In genomic region chrX:51017851-51018785, GRCm38 (mm10) we compare ENCODE assay signal across 8 mouse cellular contexts. TPM values are rescaled to one million over a fixed set of nuclear protein-coding genes. Genes with fewer than 3 reads are reported as not detected.
DNase-seq lines count a peak whose midpoint lies in the region; ATAC-seq and TF ChIP-seq lines count a peak whose summit lies in the region.

Rap2c (minus strand) TSS chrX:51018018.

- in situ Hi-C loops in CH12.LX (cut with MboI; ENCODE audit: low pct_ligation_motif_present, low pct_unique_long_range_greater_than_20kb, low sequenced_read_pairs) = loop anchor here (25.0 kb wide), 1 partner anchor 381 kb away; no protein-coding TSS in a partner anchor

- H3K4me1 ChIP-seq in CH12.LX (ENCODE audit: control insufficient read depth in 1 of 2, insufficient read depth in 2 of 2) = 0 out of 4 replicates have a peak, but pooled peaks cover 0 to 3% of the 10 kb centered on the region in 2 experiments
- peaks cover 19% of the 10 kb centered on the region for H3K4me1 ChIP-seq in erythroblast, embryonic 14.5 days (ENCODE audit: control insufficient read depth)
- H3K4me1 ChIP-seq in heart, embryonic 14.5 days (ENCODE audit: control insufficient read depth in 2 of 2, insufficient read depth in 2 of 2, low read length in 2 of 2) = peaks cover 4% of the 10 kb centered on the region in 2 experiments; a peak in 3 of 4 replicates
- peaks cover 17% of the 10 kb centered on the region for H3K4me1 ChIP-seq in liver, embryonic 13.5 days (replicated peaks)
- H3K4me1 ChIP-seq in stomach, embryonic 16.5 days (ENCODE audit: control insufficient read depth, insufficient read depth, low read length) = no peaks in the 10 kb centered on the region; the same call in 1 of the 2 replicates

- peak within 1 kb of the TSS; percentile 56 to 79 (median 69) for H3K4me3 ChIP-seq in CH12.LX (replicated peaks in 1 of 3; ENCODE audit: low read depth in 2 of 3, low read length in 2 of 3, poor library complexity in 1 of 3)
- peak within 1 kb of the TSS; percentile 80 for H3K4me3 ChIP-seq in erythroblast, embryonic 14.5 days (replicated peaks)
- peak within 1 kb of the TSS; percentile 59 to 94 for H3K4me3 ChIP-seq in heart, embryonic 14.5 days (ENCODE audit: control insufficient read depth in 1 of 2, insufficient read depth in 1 of 2, low read depth in 1 of 2, low read length in 2 of 2)
- peak within 1 kb of the TSS; percentile 69 for H3K4me3 ChIP-seq in liver, embryonic 13.5 days (replicated peaks)
- peak within 1 kb of the TSS; percentile 59 for H3K4me3 ChIP-seq in stomach, embryonic 16.5 days (replicated peaks; ENCODE audit: low read length)

- TF ChIP-seq RAD21 in CH12.LX (IDR thresholded peaks at IDR 0.05; ENCODE audit: low read depth, low read length) = no peak

- DNase-seq in CH12.LX (ENCODE audit: extremely low read depth) = peak; percentile 82
- peak; percentile 81 for DNase-seq in brain, embryonic 14.5 days (ENCODE audit: low read depth)
- peak; percentile 76 for DNase-seq in kidney, postnatal 10 days
- DNase-seq in liver, embryonic 13.5 days = peak; percentile 44
- DNase-seq in natural killer cell, adult 2 months (ENCODE audit: low spot score in 2 of 2) = peak; percentile 77

- TF ChIP-seq EP300 in CH12.LX (IDR thresholded peaks at IDR 0.05; ENCODE audit: low read length) = no peak

- peak; percentile 45 for TF ChIP-seq POLR2A in CH12.LX (IDR thresholded peaks at IDR 0.05; ENCODE audit: low read depth, low read length)
- TF ChIP-seq POLR2A in brain, embryonic 14.5 days (IDR thresholded peaks at IDR 0.05; ENCODE audit: borderline replicate concordance, extremely low read depth, insufficient read depth, insufficient read length, poor library complexity, severe bottlenecking) = 0 out of 2 replicates have a peak, but pooled peaks have one; percentile 36

- H3K9ac ChIP-seq in CH12.LX (ENCODE audit: insufficient read depth, low read depth) = peak within 1 kb of the TSS; percentile 93
- peak within 1 kb of the TSS; percentile 89 for H3K9ac ChIP-seq in heart, embryonic 14.5 days (ENCODE audit: low read length)
- peak within 1 kb of the TSS; percentile 77 for H3K9ac ChIP-seq in liver, embryonic 13.5 days
- peak within 1 kb of the TSS; percentile 86 for H3K9ac ChIP-seq in stomach, embryonic 16.5 days (ENCODE audit: low read length)

- peak; percentile 82 for ATAC-seq in heart, embryonic 14.5 days (ENCODE audit: insufficient number of reproducible peaks, insufficient read depth, low FRiP score, low read depth)
- ATAC-seq in liver, embryonic 13.5 days (ENCODE audit: low read depth) = peak; percentile 72
- ATAC-seq in stomach, embryonic 16.5 days (ENCODE audit: insufficient read depth, low FRiP score) = peak; percentile 78

- H3K27ac ChIP-seq in CH12.LX (ENCODE audit: insufficient read depth, low read depth) = peak within 1 kb of the TSS; percentile 91
- H3K27ac ChIP-seq in heart, embryonic 14.5 days (replicated peaks in 1 of 2; ENCODE audit: control insufficient read depth in 1 of 2, insufficient read depth in 1 of 2, low read depth in 2 of 2, low read length in 2 of 2) = peak within 1 kb of the TSS; percentile 97 to 98
- H3K27ac ChIP-seq in liver, embryonic 13.5 days = peak within 1 kb of the TSS; percentile 91
- H3K27ac ChIP-seq in stomach, embryonic 16.5 days (ENCODE audit: low read length) = peak within 1 kb of the TSS; percentile 95

- peak within 1 kb of the TSS; percentile 71; the same call in 1 of the 2 replicates for H3K4me2 ChIP-seq in CH12.LX (ENCODE audit: insufficient read depth, low read depth, poor library complexity, severe bottlenecking)
- peak within 1 kb of the TSS; percentile 68 for H3K4me2 ChIP-seq in heart, embryonic 14.5 days (ENCODE audit: low read length)
- peak within 1 kb of the TSS; percentile 67 for H3K4me2 ChIP-seq in liver, embryonic 13.5 days
- H3K4me2 ChIP-seq in stomach, embryonic 16.5 days (ENCODE audit: low read depth, low read length) = peak within 1 kb of the TSS; percentile 54

- TF ChIP-seq CTCF in CH12.LX (conservative IDR thresholded peaks at IDR 0.05 in 1 of 2, IDR thresholded peaks at IDR 0.05 in 1 of 2; ENCODE audit: low read depth in 2 of 2, low read length in 2 of 2) = no peak
- no peak for TF ChIP-seq CTCF in brain, embryonic 14.5 days (IDR thresholded peaks at IDR 0.05; ENCODE audit: borderline replicate concordance, extremely low read depth, insufficient read depth, insufficient read length)

- H3K79me2 ChIP-seq in CH12.LX (replicated peaks; ENCODE audit: control insufficient read depth, extremely low read depth, insufficient read depth, poor library complexity, severe bottlenecking) = peaks cover 6% of the 10 kb centered on the region

- H3K9me3 ChIP-seq in CH12.LX (replicated peaks; ENCODE audit: low read length) = no peaks in the 10 kb centered on the region
- H3K9me3 ChIP-seq in erythroblast, embryonic 14.5 days (ENCODE audit: control insufficient read depth, low read length) = peaks cover 2% of the 10 kb centered on the region; the same call in 1 of the 2 replicates
- H3K9me3 ChIP-seq in heart, embryonic 14.5 days (ENCODE audit: control insufficient read depth, low read length) = no peaks in the 10 kb centered on the region
- no peaks in the 10 kb centered on the region for H3K9me3 ChIP-seq in liver, embryonic 13.5 days (replicated peaks)
- no peaks in the 10 kb centered on the region for H3K9me3 ChIP-seq in stomach, embryonic 16.5 days (replicated peaks; ENCODE audit: control insufficient read depth, low read length)

- dilution Hi-C loops in CH12.LX (cut with MboI; ENCODE audit: extremely low pct_ligation_motif_present, extremely low pct_unique_long_range_greater_than_20kb, low sequenced_read_pairs) = no loop called here

- no peaks in the 10 kb centered on the region for H3K27me3 ChIP-seq in CH12.LX (replicated peaks)
- H3K27me3 ChIP-seq in erythroblast, embryonic 14.5 days (ENCODE audit: control insufficient read depth) = no peaks in the 10 kb centered on the region
- H3K27me3 ChIP-seq in heart, embryonic 14.5 days (ENCODE audit: control insufficient read depth, insufficient read depth, low read length) = no peaks in the 10 kb centered on the region
- H3K27me3 ChIP-seq in liver, embryonic 13.5 days = no peaks in the 10 kb centered on the region
- no peaks in the 10 kb centered on the region; the same call in 1 of the 2 replicates for H3K27me3 ChIP-seq in stomach, embryonic 16.5 days (ENCODE audit: control insufficient read depth, insufficient read depth, low read length)

- WGBS in heart, embryonic 14.5 days = 29% methylated on average over 39 of the region's 92 CpGs
- 28% methylated on average over 30 of the region's 92 CpGs for WGBS in liver, embryonic 13.5 days (ENCODE audit: insufficient replicate concordance)
- 12% methylated on average over 53 of the region's 92 CpGs for WGBS in stomach, embryonic 16.5 days

- H3K36me3 ChIP-seq in CH12.LX (replicated peaks in 1 of 2; ENCODE audit: control insufficient read depth in 1 of 2, insufficient read depth in 1 of 2, low read length in 1 of 2) = peaks cover 3 to 11% of the 10 kb centered on the region in 2 experiments
- peaks cover 21% of the 10 kb centered on the region for H3K36me3 ChIP-seq in erythroblast, embryonic 14.5 days (ENCODE audit: control insufficient read depth)
- H3K36me3 ChIP-seq in heart, embryonic 14.5 days (ENCODE audit: control insufficient read depth, insufficient read depth, low read length) = peaks cover 18% of the 10 kb centered on the region
- peaks cover 4% of the 10 kb centered on the region; the same call in 1 of the 2 replicates for H3K36me3 ChIP-seq in liver, embryonic 13.5 days
- no peaks in the 10 kb centered on the region for H3K36me3 ChIP-seq in stomach, embryonic 16.5 days (ENCODE audit: control insufficient read depth, insufficient read depth, low read length)

TF ChIP-seq in CH12.LX, 34 proteins besides CTCF, POLR2A, EP300 and RAD21:
- TF ChIP-seq NRF1 (IDR thresholded peaks at IDR 0.05; ENCODE audit: low read depth, low read length) = 0 out of 2 replicates have a peak, but pooled peaks have one; percentile 15
- no peak for TF ChIP-seq GABPA (IDR thresholded peaks at IDR 0.05; ENCODE audit: insufficient replicate concordance, low read depth, low read length)
- TF ChIP-seq MXI1 (IDR thresholded peaks at IDR 0.05; ENCODE audit: low read depth, low read length) = peak; percentile 21; the same call in 1 of the 2 replicates
- no peak for TF ChIP-seq SMC3 (IDR thresholded peaks at IDR 0.05; ENCODE audit: low read depth, low read length)

RNA-seq across cellular contexts. Expression of gene Rap2c, which starts in this region (rescaled TPM):
- 10.0 and 12.2 TPM in 2 replicates for total RNA-seq in CH12.LX (2012; rRNA removed)
- total RNA-seq in CH12.LX (2014; rRNA removed) = 31.7 and 34.7 TPM in 2 replicates
- polyA plus RNA-seq in CH12.LX (2012; ENCODE audit: insufficient read length, low read depth) = 22.9 and 28.8 TPM in 2 replicates
- 25.6 and 30.2 TPM in 2 replicates for polyA plus RNA-seq in brain, embryonic 14.5 days (2012; rRNA removed)
- 0.02 and 0.06 TPM in 2 replicates for polyA plus RNA-seq in erythroblast, embryonic 14.5 days (2012)
- polyA plus RNA-seq in heart, embryonic 14.5 days (2014; fragmentation: Nextera tagmentation; extraction: Ambion mirVana) = 20.5 and 21.2 TPM in 2 replicates
- polyA plus RNA-seq in liver, embryonic 13.5 days (2015; fragmentation: Nextera tagmentation; extraction: Ambion mirVana) = 9.2 and 11.8 TPM in 2 replicates
- 18.0 TPM in 2 replicates for polyA plus RNA-seq in stomach, embryonic 16.5 days (2015; fragmentation: Nextera tagmentation; extraction: Ambion mirVana)

Comparison
In these comparisons a context has a peak if more than half of its experiments do, and no peak if none do; other contexts are left out.
1. Peak in every context shown above with its lines: DNase-seq, ATAC-seq, H3K4me3 ChIP-seq and H3K27ac ChIP-seq.